Mouse (Mus musculus) c-Kit-positive CD71-positive TER-119-negative erythroid progenitor cells, embryonic 14.5 days (primary cell): ENCODE data around the gene Epb41l2.

Source experiments
- DNase-seq: peaks from one replicate; pipeline ENCODE4 v3.0.0-alpha.2; 2013; ENCODE audit warnings: low read depth

Epb41l2 gene

GRCm38 (mm10) chr10:25365708-25366107, 6.1 kb downstream of the Epb41l2 start:
- DNase-seq = no peak

- DNase-seq = no peak
Observed at GRCm38 (mm10) chr10:25366691-25367090, 7.1 kb downstream of the Epb41l2 start.

GRCm38 (mm10) chr10:25368928-25369327, 9.3 kb downstream of the Epb41l2 start:
- DNase-seq = no peak

DNA sequence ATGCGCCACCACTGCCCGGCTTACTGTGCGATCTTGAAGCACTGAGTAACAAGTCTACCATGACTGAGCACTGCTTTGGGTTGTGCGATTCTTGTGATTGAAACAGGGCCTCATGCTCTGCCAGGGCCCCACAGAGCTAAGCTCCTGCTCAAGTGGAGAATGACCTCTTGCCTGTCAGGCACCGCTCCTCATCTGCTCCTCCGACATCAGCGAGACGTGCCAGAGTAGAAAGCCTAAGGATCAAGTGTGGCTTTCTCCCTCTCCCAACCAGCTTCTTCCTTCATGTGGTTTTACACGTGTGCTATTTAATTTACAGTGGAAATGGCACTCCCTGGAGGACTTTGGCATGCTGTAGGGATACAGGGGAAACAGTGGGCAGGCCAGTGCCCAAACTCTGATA, 10.1 kb downstream of the Epb41l2 start:
- no peak for DNase-seq

- no peak for DNase-seq
Observed at GRCm38 (mm10) chr10:25371336-25371735, 11.7 kb downstream of the Epb41l2 start.

DNA sequence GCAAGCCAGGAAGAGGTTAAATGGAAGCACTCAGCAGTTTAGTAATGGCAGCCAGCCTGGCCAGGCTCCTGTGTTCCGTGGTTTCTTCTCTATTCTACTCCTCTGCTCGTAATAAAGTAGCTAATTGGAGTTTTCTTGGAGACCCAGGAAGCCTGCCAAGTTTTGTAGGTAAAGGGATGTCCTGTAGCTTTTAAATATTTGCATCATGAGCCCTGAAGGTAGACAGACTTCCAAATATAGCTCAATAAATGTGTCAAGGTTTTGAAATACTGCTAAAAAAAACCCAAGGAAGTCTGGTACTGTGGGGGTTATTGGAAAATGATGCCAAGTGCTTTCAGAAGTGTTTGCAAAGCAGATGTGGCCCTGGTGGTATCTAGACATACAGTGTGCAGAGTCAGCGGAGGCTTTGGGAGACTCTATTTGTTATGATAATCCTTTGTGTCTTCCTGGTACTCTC, 12.3 kb downstream of the Epb41l2 start:
- no peak for DNase-seq

- DNase-seq = no peak
Observed at GRCm38 (mm10) chr10:25372510-25373148, 13.0 kb downstream of the Epb41l2 start.

DNA sequence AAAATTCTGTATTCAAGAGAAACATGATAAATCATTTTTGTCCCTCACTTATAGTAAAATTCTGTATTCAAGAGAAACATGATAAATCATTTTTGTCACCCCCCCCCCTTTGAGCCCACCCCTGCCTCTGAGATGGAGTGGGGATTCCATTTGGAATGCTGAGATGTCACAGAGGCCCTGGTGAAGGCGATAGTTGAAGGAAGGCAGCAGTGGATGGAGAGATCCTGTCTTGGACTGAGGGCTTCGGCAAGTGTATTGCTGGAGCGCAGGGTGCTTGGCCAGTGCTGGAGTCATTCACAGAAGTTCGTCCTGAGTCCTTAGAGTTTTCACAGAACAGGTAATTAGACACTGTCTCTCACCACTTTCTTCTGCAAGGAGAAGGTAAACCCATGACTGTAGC, 15.4 kb downstream of the Epb41l2 start:
- DNase-seq = no peak

- DNase-seq = no peak
Observed at GRCm38 (mm10) chr10:25380746-25381481, 21.3 kb downstream of the Epb41l2 start.

GRCm38 (mm10) chr10:25381951-25382350, 22.4 kb downstream of the Epb41l2 start:
- DNase-seq = no peak

- no peak for DNase-seq
Observed at GRCm38 (mm10) chr10:25383171-25383570, 23.6 kb downstream of the Epb41l2 start.

DNA sequence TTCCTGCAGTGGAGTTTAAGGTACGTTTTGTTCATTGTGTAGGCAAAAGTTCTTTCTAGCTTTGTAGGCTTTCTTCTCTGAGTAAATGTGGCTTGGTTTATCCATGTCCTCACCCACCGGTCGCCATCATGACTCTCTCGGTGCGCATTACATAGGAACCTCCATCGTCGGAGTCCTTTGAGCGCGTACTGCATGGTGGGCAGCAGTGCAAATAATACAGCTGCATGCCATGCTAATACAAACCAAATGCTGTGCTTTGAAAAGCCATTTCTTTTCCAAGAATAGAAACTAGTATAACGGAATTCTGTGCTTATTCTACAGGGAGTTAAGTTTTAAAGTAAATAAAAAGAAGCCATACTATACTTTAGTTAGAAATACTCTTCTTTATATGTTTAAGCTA, 24.8 kb downstream of the Epb41l2 start:
- DNase-seq = no peak

DNA sequence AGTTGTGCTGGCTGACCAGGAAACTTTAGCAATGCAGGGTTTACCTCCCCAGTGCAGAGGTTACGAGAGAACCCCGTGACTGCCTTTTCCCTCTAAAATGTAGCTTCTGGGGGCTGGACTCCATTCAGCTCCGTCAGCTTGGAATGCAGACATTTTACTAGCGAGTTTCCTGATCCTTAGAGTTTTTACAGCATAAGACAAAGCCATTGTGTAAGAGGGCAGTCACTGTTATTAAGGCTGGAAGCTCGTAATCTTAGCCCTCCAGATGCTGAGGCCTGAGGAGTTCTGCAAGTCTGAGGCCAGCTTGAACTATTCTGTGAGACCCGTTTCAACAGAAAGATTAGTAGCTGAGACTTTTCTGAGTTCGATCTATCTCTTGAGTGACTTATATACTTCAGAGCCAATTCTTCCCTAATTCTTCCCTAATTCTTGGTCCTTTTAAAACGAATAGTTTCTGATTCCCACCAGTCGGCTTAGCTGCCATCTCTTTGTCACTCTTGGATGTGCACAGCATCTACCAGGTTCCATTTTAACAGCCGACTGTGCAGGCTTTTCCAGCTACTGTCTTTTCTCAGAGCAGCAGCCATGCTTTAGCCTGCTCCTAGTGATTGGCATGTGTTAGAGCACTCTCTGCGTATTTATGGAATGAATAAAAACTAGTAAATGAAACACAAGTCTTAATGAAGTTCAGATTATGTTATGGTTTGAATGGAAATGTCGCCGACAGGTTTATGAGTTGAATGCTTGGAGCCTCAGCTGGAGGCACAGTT, 26.4 kb downstream of the Epb41l2 start:
- no peak for DNase-seq

DNA sequence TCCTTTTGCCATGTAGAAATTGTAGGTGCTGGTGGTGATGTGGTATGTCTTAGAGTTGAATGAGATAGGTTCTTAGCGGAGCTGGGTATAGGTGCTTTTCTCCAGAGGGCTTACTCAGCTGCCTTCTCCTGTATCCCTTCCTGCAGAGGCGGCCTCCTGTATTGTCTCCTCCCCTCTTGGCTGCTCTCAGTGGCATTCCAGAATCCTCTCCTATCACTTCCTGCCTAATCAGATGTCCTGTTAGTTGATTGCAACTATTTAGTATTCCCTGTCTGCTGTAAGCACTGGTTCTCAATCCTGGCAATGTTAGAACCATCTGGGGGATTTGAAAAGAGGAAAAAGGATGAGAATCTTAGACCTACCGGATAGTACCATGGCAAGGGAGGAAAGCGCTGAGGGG, 27.3 kb downstream of the Epb41l2 start:
- DNase-seq = no peak

DNA sequence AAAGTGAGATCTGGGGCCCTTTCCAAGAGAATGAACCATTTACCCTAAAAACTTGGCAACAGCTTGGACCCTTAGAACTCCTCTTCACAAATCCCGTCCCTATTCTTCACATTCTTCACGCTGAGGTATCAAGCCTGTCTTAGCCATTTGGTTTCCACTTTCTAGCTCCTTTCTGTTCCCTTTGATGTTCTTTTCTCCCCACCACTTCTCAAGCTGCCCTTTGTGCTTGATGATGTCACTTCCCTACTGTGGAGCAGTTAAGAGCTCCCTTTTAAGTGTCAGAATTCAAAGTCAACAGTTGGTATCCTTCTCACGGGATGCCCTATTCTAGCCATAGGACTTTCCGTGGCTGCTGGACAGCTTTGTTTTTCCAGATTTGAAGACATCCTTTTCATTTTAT, 27.7 kb downstream of the Epb41l2 start:
- DNase-seq = no peak

DNA sequence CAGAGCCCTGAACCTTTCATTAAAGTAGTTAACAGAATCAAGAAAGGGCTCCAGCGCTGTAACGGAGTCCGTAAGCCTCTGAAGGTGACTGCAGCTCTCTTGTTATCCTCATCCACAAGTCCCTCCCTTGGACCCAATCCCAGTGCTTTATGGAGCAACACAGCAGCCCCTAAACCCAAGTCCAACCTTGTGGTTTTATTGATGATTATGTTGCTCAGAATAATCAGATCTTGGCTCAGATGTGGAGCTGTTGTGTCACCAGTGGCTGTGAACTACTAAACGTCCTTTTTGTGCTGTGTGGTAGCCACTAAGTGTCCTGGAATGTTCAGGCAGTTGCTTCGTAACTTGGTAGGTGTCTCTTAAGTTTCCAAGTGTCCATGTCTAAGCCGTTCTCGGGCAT, 33.2 kb downstream of the Epb41l2 start:
- DNase-seq = no peak

- DNase-seq = no peak
Observed at GRCm38 (mm10) chr10:25393721-25394120, 34.1 kb downstream of the Epb41l2 start.

- no peak for DNase-seq
Observed at GRCm38 (mm10) chr10:25395236-25395886, 35.8 kb downstream of the Epb41l2 start.

- peak; percentile 7 for DNase-seq
Observed at GRCm38 (mm10) chr10:25396859-25397258, 37.3 kb downstream of the Epb41l2 start.

GRCm38 (mm10) chr10:25397767-25398690, 38.4 kb downstream of the Epb41l2 start:
- no peak for DNase-seq

GRCm38 (mm10) chr10:25399016-25399415, 39.4 kb downstream of the Epb41l2 start:
- DNase-seq = no peak
